ENCODE assay signal across 8 mouse cellular contexts in genomic region chr4:41506156-41506555, GRCm38 (mm10). TPM values are rescaled to one million over a fixed set of nuclear protein-coding genes. Genes with fewer than 3 reads are reported as not detected.
DNase-seq lines count a peak whose midpoint lies in the region; ATAC-seq and TF ChIP-seq lines count a peak whose summit lies in the region.

No protein-coding gene starts in this region.

- peak in 1 of 2 experiments; percentile 60; a peak in 2 of 4 replicates for TF ChIP-seq CTCF in CH12.LX (conservative IDR thresholded peaks at IDR 0.05 in 1 of 2, IDR thresholded peaks at IDR 0.05 in 1 of 2; ENCODE audit: low read depth in 2 of 2, low read length in 2 of 2)
- peak; percentile 60; the same call in 1 of the 2 replicates for TF ChIP-seq CTCF in olfactory bulb, adult 2 months (IDR thresholded peaks at IDR 0.05; ENCODE audit: insufficient read depth, low read depth, low read length)

- in situ Hi-C loops in CH12.LX (cut with MboI; ENCODE audit: low pct_ligation_motif_present, low pct_unique_long_range_greater_than_20kb, low sequenced_read_pairs) = no loop called here

- dilution Hi-C loops in CH12.LX (cut with MboI; ENCODE audit: extremely low pct_ligation_motif_present, extremely low pct_unique_long_range_greater_than_20kb, low sequenced_read_pairs) = no loop called here

- H3K9me3 ChIP-seq in CH12.LX (replicated peaks; ENCODE audit: low read length) = peaks cover 10% of the 10 kb centered on the region
- no peaks in the 10 kb centered on the region for H3K9me3 ChIP-seq in heart, embryonic 13.5 days
- H3K9me3 ChIP-seq in kidney, embryonic 16.5 days (ENCODE audit: low read length) = no peaks in the 10 kb centered on the region
- no peaks in the 10 kb centered on the region for H3K9me3 ChIP-seq in lung, embryonic 15.5 days

- TF ChIP-seq EP300 in CH12.LX (IDR thresholded peaks at IDR 0.05; ENCODE audit: low read length) = no peak

- H3K4me1 ChIP-seq in CH12.LX (ENCODE audit: control insufficient read depth in 1 of 2, insufficient read depth in 2 of 2) = no peaks in the 10 kb centered on the region
- H3K4me1 ChIP-seq in heart, embryonic 13.5 days = peaks cover 26% of the 10 kb centered on the region
- H3K4me1 ChIP-seq in kidney, embryonic 16.5 days (ENCODE audit: insufficient read depth, low read length) = peaks cover 29% of the 10 kb centered on the region
- H3K4me1 ChIP-seq in lung, embryonic 15.5 days = peaks cover 14% of the 10 kb centered on the region
- H3K4me1 ChIP-seq in olfactory bulb, adult 2 months (ENCODE audit: control insufficient read depth, insufficient read depth, low read length) = peaks cover 24% of the 10 kb centered on the region

- H3K27me3 ChIP-seq in CH12.LX (replicated peaks) = peaks cover 69% of the 10 kb centered on the region
- peaks cover 66% of the 10 kb centered on the region for H3K27me3 ChIP-seq in heart, embryonic 13.5 days (replicated peaks)
- H3K27me3 ChIP-seq in kidney, embryonic 16.5 days (ENCODE audit: insufficient read depth, low read length) = peaks cover 18% of the 10 kb centered on the region
- peaks cover 10% of the 10 kb centered on the region for H3K27me3 ChIP-seq in lung, embryonic 15.5 days

- no peak for ATAC-seq in heart, embryonic 13.5 days (ENCODE audit: extremely low read depth, insufficient number of reproducible peaks, low FRiP score, low TSS enrichment)
- no peak for ATAC-seq in kidney, embryonic 16.5 days (ENCODE audit: low FRiP score, low TSS enrichment)
- no peak for ATAC-seq in lung, embryonic 15.5 days (ENCODE audit: borderline replicate concordance, extremely low read depth, low FRiP score, low TSS enrichment)

- TF ChIP-seq RAD21 in CH12.LX (IDR thresholded peaks at IDR 0.05; ENCODE audit: low read depth, low read length) = peak; percentile 22

- H3K4me2 ChIP-seq in CH12.LX (ENCODE audit: insufficient read depth, low read depth, poor library complexity, severe bottlenecking) = no peak overlapping the region
- H3K4me2 ChIP-seq in heart, embryonic 13.5 days = peak overlapping the region; percentile 98
- H3K4me2 ChIP-seq in kidney, embryonic 16.5 days (replicated peaks; ENCODE audit: low read depth, low read length) = peak overlapping the region; percentile 94
- H3K4me2 ChIP-seq in lung, embryonic 15.5 days = peak overlapping the region; percentile 87

- H3K4me3 ChIP-seq in CH12.LX (replicated peaks in 1 of 3; ENCODE audit: low read depth in 2 of 3, low read length in 2 of 3, poor library complexity in 1 of 3) = no peak overlapping the region
- H3K4me3 ChIP-seq in heart, embryonic 13.5 days = peak overlapping the region; percentile 63
- no peak overlapping the region for H3K4me3 ChIP-seq in kidney, embryonic 16.5 days (ENCODE audit: low read length)
- H3K4me3 ChIP-seq in lung, embryonic 15.5 days = peak overlapping the region; percentile 52
- H3K4me3 ChIP-seq in olfactory bulb, adult 2 months (ENCODE audit: insufficient read depth, low read depth, low read length) = no peak overlapping the region

- H3K36me3 ChIP-seq in CH12.LX (replicated peaks in 1 of 2; ENCODE audit: control insufficient read depth in 1 of 2, insufficient read depth in 1 of 2, low read length in 1 of 2) = no peaks in the 10 kb centered on the region
- no peaks in the 10 kb centered on the region for H3K36me3 ChIP-seq in heart, embryonic 13.5 days
- H3K36me3 ChIP-seq in kidney, embryonic 16.5 days (ENCODE audit: insufficient read depth, low read length) = no peaks in the 10 kb centered on the region
- no peaks in the 10 kb centered on the region for H3K36me3 ChIP-seq in lung, embryonic 15.5 days

- no peak overlapping the region for H3K9ac ChIP-seq in CH12.LX (ENCODE audit: insufficient read depth, low read depth)
- H3K9ac ChIP-seq in heart, embryonic 13.5 days = peak overlapping the region; percentile 79; the same call in 1 of the 2 replicates
- H3K9ac ChIP-seq in kidney, embryonic 16.5 days (replicated peaks; ENCODE audit: low read length) = peak overlapping the region; percentile 68; the same call in 1 of the 2 replicates
- peak overlapping the region; percentile 43; the same call in 1 of the 2 replicates for H3K9ac ChIP-seq in lung, embryonic 15.5 days

- peak; percentile 17 for DNase-seq in CH12.LX (ENCODE audit: extremely low read depth)
- DNase-seq in adrenal gland, adult 18-20 months (ENCODE audit: low spot score in 2 of 2) = peak; percentile 54 to 65
- DNase-seq in embryo, embryonic 11 days = peak; percentile 73
- no peak for DNase-seq in ovary, postnatal 14 days (ENCODE audit: low spot score)

- H3K79me2 ChIP-seq in CH12.LX (replicated peaks; ENCODE audit: control insufficient read depth, extremely low read depth, insufficient read depth, poor library complexity, severe bottlenecking) = no peaks in the 10 kb centered on the region

- no peak for TF ChIP-seq POLR2A in CH12.LX (IDR thresholded peaks at IDR 0.05; ENCODE audit: low read depth, low read length)
- TF ChIP-seq POLR2A in olfactory bulb, adult 2 months (IDR thresholded peaks at IDR 0.05; ENCODE audit: insufficient read depth, low read depth, low read length) = no peak

- no peak overlapping the region for H3K27ac ChIP-seq in CH12.LX (ENCODE audit: insufficient read depth, low read depth)
- H3K27ac ChIP-seq in heart, embryonic 13.5 days (replicated peaks) = no peak overlapping the region
- H3K27ac ChIP-seq in kidney, embryonic 16.5 days (ENCODE audit: low read length) = no peak overlapping the region
- H3K27ac ChIP-seq in lung, embryonic 15.5 days = no peak overlapping the region
- no peak overlapping the region for H3K27ac ChIP-seq in olfactory bulb, adult 2 months (ENCODE audit: insufficient read depth, low read depth, low read length)

- 11% methylated on average over 13 of the region's 13 CpGs for WGBS in heart, embryonic 13.5 days
- WGBS in kidney, embryonic 16.5 days = 11% methylated on average over 13 of the region's 13 CpGs
- 12% methylated on average over 13 of the region's 13 CpGs for WGBS in lung, embryonic 15.5 days
- WGBS in olfactory bulb, adult 2 months = 21% methylated on average over 13 of the region's 13 CpGs

TF ChIP-seq in CH12.LX, 34 proteins besides CTCF, POLR2A, EP300 and RAD21:
- TF ChIP-seq SMC3 (IDR thresholded peaks at IDR 0.05; ENCODE audit: low read depth, low read length) (peak; percentile 40), RCOR1 (conservative IDR thresholded peaks at IDR 0.05; ENCODE audit: low read depth, low read length) (no peak), IRF4 (IDR thresholded peaks at IDR 0.05; ENCODE audit: low read depth, low read length) (no peak), USF1 (IDR thresholded peaks at IDR 0.05; ENCODE audit: low read depth, low read length) (no peak)
TF ChIP-seq in CH12.LX: peak in this region for 1.

RNA-seq across cellular contexts. Expression of gene AI464131, which starts 3.3 kb away (rescaled TPM):
- total RNA-seq in CH12.LX (2012; rRNA removed) (0.04 TPM in 2 replicates), CH12.LX (2014; rRNA removed) (not detected in 2 replicates)
- polyA plus RNA-seq in CH12.LX (2012; ENCODE audit: insufficient read length, low read depth) = 0.10 TPM in 1 of 2 replicates, not detected in the other
- total RNA-seq in adrenal gland, adult 18-20 months (2021) = 10 to 100 TPM; 11.6 to 12.4 TPM
- polyA plus RNA-seq in heart, embryonic 13.5 days (2015; fragmentation: Nextera tagmentation; extraction: Ambion mirVana) = 2.0 and 2.2 TPM in 2 replicates
- polyA plus RNA-seq in kidney, embryonic 16.5 days (2015; fragmentation: Nextera tagmentation; extraction: Ambion mirVana) = 9.3 and 9.5 TPM in 2 replicates
- polyA plus RNA-seq in lung, embryonic 15.5 days (2015; fragmentation: Nextera tagmentation; extraction: Ambion mirVana) = 3.5 and 4.2 TPM in 2 replicates
- polyA plus RNA-seq in olfactory bulb, adult 2 months (2012; ENCODE audit: insufficient read depth, insufficient read length, low replicate concordance, missing spikeins) = not detected in 2 replicates

RNA-seq across cellular contexts. Expression of gene 1110017D15Rik, which starts 11.0 kb away (rescaled TPM):
- not detected in 2 replicates for total RNA-seq in CH12.LX (2012; rRNA removed)
- not detected in 2 replicates for total RNA-seq in CH12.LX (2014; rRNA removed)
- polyA plus RNA-seq in CH12.LX (2012; ENCODE audit: insufficient read length, low read depth) = not detected in 2 replicates
- 1 to 10 TPM in 1 of 2 experiments, under 1 TPM in 1; 0.60 to 1.1 TPM for total RNA-seq in adrenal gland, adult 18-20 months (2021)
- polyA plus RNA-seq in heart, embryonic 13.5 days (2015; fragmentation: Nextera tagmentation; extraction: Ambion mirVana) = 0.44 TPM in 1 of 2 replicates, not detected in the other
- polyA plus RNA-seq in kidney, embryonic 16.5 days (2015; fragmentation: Nextera tagmentation; extraction: Ambion mirVana) = 0.37 and 0.57 TPM in 2 replicates
- 6.4 and 7.3 TPM in 2 replicates for polyA plus RNA-seq in lung, embryonic 15.5 days (2015; fragmentation: Nextera tagmentation; extraction: Ambion mirVana)
- not detected in 2 replicates for polyA plus RNA-seq in olfactory bulb, adult 2 months (2012; ENCODE audit: insufficient read depth, insufficient read length, low replicate concordance, missing spikeins)

RNA-seq across cellular contexts. Expression of gene Nudt2, which starts 41.2 kb away (rescaled TPM):
- 26.5 and 27.9 TPM in 2 replicates for total RNA-seq in CH12.LX (2012; rRNA removed)
- 40.2 and 47.1 TPM in 2 replicates for total RNA-seq in CH12.LX (2014; rRNA removed)
- 21.7 and 23.2 TPM in 2 replicates for polyA plus RNA-seq in CH12.LX (2012; ENCODE audit: insufficient read length, low read depth)
- total RNA-seq in adrenal gland, adult 18-20 months (2021) = 10 to 100 TPM; 25.6 to 27.0 TPM
- 39.6 and 43.1 TPM in 2 replicates for polyA plus RNA-seq in heart, embryonic 13.5 days (2015; fragmentation: Nextera tagmentation; extraction: Ambion mirVana)
- polyA plus RNA-seq in kidney, embryonic 16.5 days (2015; fragmentation: Nextera tagmentation; extraction: Ambion mirVana) = 54.4 and 56.0 TPM in 2 replicates
- 48.2 and 49.0 TPM in 2 replicates for polyA plus RNA-seq in lung, embryonic 15.5 days (2015; fragmentation: Nextera tagmentation; extraction: Ambion mirVana)
- polyA plus RNA-seq in olfactory bulb, adult 2 months (2012; ENCODE audit: insufficient read depth, insufficient read length, low replicate concordance, missing spikeins) = not detected in 2 replicates

RNA-seq across cellular contexts. Expression of gene Kif24, which starts 41.5 kb away (rescaled TPM):
- total RNA-seq in CH12.LX (2012; rRNA removed) = 8.6 and 9.1 TPM in 2 replicates
- total RNA-seq in CH12.LX (2014; rRNA removed) = 5.5 and 6.4 TPM in 2 replicates
- polyA plus RNA-seq in CH12.LX (2012; ENCODE audit: insufficient read length, low read depth) = 7.9 and 8.4 TPM in 2 replicates
- under 1 TPM; 0.90 to 0.93 TPM for total RNA-seq in adrenal gland, adult 18-20 months (2021)
- 3.4 and 4.2 TPM in 2 replicates for polyA plus RNA-seq in heart, embryonic 13.5 days (2015; fragmentation: Nextera tagmentation; extraction: Ambion mirVana)
- 5.8 and 6.5 TPM in 2 replicates for polyA plus RNA-seq in kidney, embryonic 16.5 days (2015; fragmentation: Nextera tagmentation; extraction: Ambion mirVana)
- polyA plus RNA-seq in lung, embryonic 15.5 days (2015; fragmentation: Nextera tagmentation; extraction: Ambion mirVana) = 8.2 and 8.3 TPM in 2 replicates
- polyA plus RNA-seq in olfactory bulb, adult 2 months (2012; ENCODE audit: insufficient read depth, insufficient read length, low replicate concordance, missing spikeins) = not detected in 2 replicates

Comparison
In these comparisons a context has a peak if more than half of its experiments do, and no peak if none do; other contexts are left out.
1. H3K4me3 ChIP-seq: peak in heart, embryonic 13.5 days (single experiment) and lung, embryonic 15.5 days (single experiment); none in CH12.LX (0 of 3), kidney, embryonic 16.5 days (single experiment) and olfactory bulb, adult 2 months (single experiment).
2. RNA of gene Nudt2, which starts 41.2 kb away (polyA plus RNA-seq): 54.4 to 56.0 TPM in kidney, embryonic 16.5 days, 48.2 to 49.0 TPM in lung, embryonic 15.5 days, 39.6 to 43.1 TPM in heart, embryonic 13.5 days and 21.7 to 23.2 TPM in CH12.LX; not detected in olfactory bulb, adult 2 months; every median in the first group is over 10 times any median in the second.